Mouse (Mus musculus) midbrain, embryonic 10.5 days (tissue): Measurements from ENCODE around the gene Tgfb1. TPM values are rescaled to one million over a fixed set of nuclear protein-coding genes. Genes with fewer than 3 reads are reported as not detected.

Source experiments
- DNase-seq: peaks from one replicate; pipeline ENCODE4 v3.0.0-alpha.2; 2017; ENCODE audit warnings: low spot score
- H3K27ac ChIP-seq: fragments of 300-500 bp; sonication (generic); replicated peaks from 2 replicates; pipeline ENCODE4 v1.5.1; 2016; ENCODE audit warnings: mild to moderate bottlenecking
- H3K27me3 ChIP-seq: fragments of 300-500 bp; sonication (generic); 2 replicates; pipeline ENCODE4 v1.6.1; 2016; ENCODE audit warnings: low read depth, mild to moderate bottlenecking; ENCODE audit not compliant: poor library complexity, severe bottlenecking
- H3K36me3 ChIP-seq: fragments of 300-500 bp; sonication (generic); 2 replicates; pipeline ENCODE4 v1.6.1; 2016; ENCODE audit warnings: mild to moderate bottlenecking, moderate library complexity
- H3K4me1 ChIP-seq: fragments of 300-500 bp; sonication (generic); 2 replicates; pipeline ENCODE4 v1.6.1; 2016
- H3K4me3 ChIP-seq: fragments of 300-500 bp; sonication (generic); 2 replicates; pipeline ENCODE4 v1.5.1; 2016; ENCODE audit warnings: mild to moderate bottlenecking, moderate library complexity
- H3K9me3 ChIP-seq: fragments of 300-500 bp; sonication (generic); replicated peaks from 2 replicates; pipeline ENCODE4 v1.6.1; 2016; ENCODE audit warnings: mild to moderate bottlenecking
- WGBS: fragments of 180-500 bp; shearing (Covaris S2); methylation state at CpG from one replicate; pipeline ENCODE4 v1.1.7; 2016; 5-methylcytosine and 5-hydroxymethylcytosine counted together
- polyA plus RNA-seq: library from polyadenylated mRNA; unstranded; fragments of >200 nt; fragmentation: Nextera tagmentation; extraction: Ambion mirVana; gene quantifications from 2 replicates; pipeline ENCODE4 v1.2.1, GENCODE M21; 2016

Tgfb1 gene
- polyA plus RNA-seq, 1 experiment from 2014 or later = 0.98 TPM

DNA sequence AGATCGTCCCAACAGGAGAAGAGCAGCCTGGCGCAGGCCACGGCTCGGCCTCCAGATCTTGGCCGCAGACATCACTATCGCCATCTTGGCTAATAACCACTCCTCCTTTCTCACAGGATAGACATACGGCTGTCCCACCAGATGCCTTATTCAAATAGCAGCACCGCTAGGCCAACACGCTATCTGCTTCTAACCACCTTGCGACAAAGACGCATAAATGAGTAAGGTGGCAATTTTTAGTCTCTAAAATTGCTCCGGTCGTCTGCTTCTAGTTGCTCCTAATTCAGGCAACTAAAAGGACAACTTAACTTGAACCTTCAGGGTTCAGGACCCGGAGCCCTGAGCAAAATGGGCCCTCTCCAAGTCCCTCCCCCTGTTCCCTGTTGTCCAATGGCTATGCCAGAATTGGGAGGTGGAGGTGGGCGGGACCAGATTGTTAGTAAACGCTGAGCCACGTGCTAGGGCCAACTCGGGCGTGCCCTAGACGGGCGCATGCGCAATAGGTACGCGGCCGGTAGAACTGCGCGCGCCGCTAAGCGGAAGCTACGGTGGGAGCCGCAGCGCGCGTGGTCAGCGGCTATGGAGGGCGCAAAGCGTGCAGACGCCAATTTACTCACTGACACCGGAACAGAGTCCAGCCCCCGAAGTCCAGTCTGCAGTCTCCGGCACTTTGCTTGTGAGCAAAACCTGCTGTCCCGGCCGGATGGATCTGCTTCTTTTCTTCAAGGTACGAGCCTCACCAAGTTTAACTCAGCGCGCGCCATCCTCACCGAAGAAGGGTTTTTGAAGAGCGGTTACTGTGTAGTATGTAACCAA, 27.9 kb upstream of the Tgfb1 start, which contains the start of the genes Bckdha and Exosc5:
TSS of gene Bckdha (minus strand) at position 325 of the 816 bp plus-strand sequence.
TSS of gene Exosc5 (plus strand) at position 508 of the 816 bp plus-strand sequence.
- under 1% methylated on average over 50 of the region's 50 CpGs for WGBS
- DNase-seq = peak; percentile 99
- peaks cover 26% of the 10 kb centered on the region for H3K36me3 ChIP-seq
- no peaks in the 10 kb centered on the region for H3K9me3 ChIP-seq
- peak within 1 kb of the TSS; percentile 95 for H3K27ac ChIP-seq
- H3K4me3 ChIP-seq = peak within 1 kb of the TSS; percentile 77
- peaks cover 25% of the 10 kb centered on the region for H3K4me1 ChIP-seq
- no peaks in the 10 kb centered on the region for H3K27me3 ChIP-seq

DNA sequence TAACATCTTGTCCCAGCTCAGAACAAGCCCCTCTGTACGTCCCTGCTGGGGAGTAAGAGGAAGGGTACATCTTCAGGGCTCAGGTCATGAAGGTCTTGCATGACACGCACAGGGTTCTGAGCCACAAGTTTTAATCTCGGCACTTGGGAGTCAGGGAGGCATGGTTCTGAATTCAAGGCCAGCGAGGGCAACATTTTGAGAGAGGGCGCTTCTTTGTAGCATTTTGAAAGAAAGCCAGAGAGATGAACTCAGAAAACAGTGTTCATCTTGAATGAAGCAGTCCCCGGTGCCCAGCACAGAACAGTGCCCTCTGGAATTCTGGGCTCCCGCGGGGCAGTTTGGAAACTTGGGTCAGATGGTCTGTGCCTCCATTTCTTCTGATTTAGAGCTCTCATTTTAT, 20.4 kb upstream of the Tgfb1 start:
- H3K27ac ChIP-seq = no peak overlapping the region
- H3K4me1 ChIP-seq = no peaks in the 10 kb centered on the region; the same call in 1 of the 2 replicates
- DNase-seq = no peak
- no peaks in the 10 kb centered on the region for H3K9me3 ChIP-seq
- H3K36me3 ChIP-seq = peaks cover 76% of the 10 kb centered on the region
- WGBS = 93% methylated on average over 8 of the region's 8 CpGs
- H3K4me3 ChIP-seq = no peak overlapping the region
- H3K27me3 ChIP-seq = no peaks in the 10 kb centered on the region

DNA sequence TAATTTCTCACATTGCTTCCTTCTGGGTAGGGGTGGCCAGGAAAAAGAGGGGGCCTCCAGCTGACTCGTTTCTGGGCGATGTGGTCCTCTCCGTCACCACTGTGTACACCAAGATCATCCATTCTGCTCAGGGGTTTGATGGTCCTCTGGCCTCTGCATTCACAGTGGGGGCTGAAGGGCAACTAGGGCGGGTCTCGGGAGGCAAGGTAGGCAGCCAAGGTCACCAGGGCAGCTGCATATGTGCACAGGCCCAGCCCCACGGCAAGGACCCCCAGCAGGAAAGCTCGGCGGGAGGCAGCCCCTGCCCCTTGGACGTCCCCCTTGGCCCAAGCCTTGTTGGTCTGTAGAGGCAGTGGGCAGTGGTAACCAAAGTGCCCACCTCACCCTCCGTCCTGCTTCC, 17.6 kb upstream of the Tgfb1 start:
- Histone ChIP-seq H3K9me3 (no peaks in the 10 kb centered on the region), H3K36me3 (peaks cover 52% of the 10 kb centered on the region), H3K27ac (no peak overlapping the region), H3K4me1 (no peaks in the 10 kb centered on the region), H3K4me3 (no peak overlapping the region), H3K27me3 (peaks cover 12% of the 10 kb centered on the region)
- no peak for DNase-seq
- 91% methylated on average over 10 of the region's 10 CpGs for WGBS

DNA sequence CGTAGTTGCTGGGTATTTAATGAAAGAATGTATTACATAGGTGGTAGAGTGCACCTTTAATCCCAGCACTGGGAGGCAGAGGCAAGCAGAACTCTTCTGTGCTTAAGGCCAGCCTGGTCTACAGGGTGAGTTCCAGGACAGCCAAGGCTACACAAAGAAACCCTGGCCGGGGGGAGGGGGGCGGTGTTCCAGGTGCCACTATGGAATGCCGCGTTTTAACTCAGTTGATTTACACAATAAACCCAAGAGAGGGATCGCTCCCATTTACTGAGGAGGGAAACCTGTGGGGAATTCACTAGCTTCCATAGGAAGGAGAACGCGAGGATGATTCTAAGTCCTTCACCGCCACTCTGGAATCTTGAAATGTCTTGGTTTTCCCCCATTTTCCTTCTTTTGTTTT, 17.2 kb upstream of the Tgfb1 start:
- DNase-seq = no peak
- Histone ChIP-seq H3K27ac (no peak overlapping the region), H3K4me1 (peaks cover 3% of the 10 kb centered on the region), H3K4me3 (no peak overlapping the region), H3K36me3 (peaks cover 47% of the 10 kb centered on the region), H3K9me3 (no peaks in the 10 kb centered on the region), H3K27me3 (peaks cover 16% of the 10 kb centered on the region)
- WGBS = 77% methylated on average over 9 of the region's 9 CpGs

DNA sequence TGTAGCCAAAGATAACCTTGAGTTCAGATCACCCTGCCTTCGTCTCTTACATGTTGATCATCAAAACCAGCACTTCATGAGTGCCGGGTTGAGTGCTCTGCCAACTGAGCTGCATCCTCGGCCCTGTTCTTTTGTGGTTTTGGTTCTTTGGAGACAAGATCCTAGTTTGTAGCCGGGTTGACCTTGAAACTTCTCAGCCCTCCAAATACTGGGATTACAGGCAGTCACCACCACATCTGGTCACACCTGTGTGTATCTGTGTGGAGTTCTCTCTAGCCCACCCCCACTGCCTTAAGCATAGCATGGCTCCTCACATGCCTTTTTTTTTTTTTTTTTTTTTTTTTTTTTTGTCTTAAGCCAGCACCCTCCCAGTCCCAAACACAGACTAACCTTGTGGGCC, 16.7 kb upstream of the Tgfb1 start:
- DNase-seq = no peak
- no peaks in the 10 kb centered on the region for H3K9me3 ChIP-seq
- H3K27ac ChIP-seq = no peak overlapping the region
- no peak overlapping the region for H3K4me3 ChIP-seq
- H3K27me3 ChIP-seq = peaks cover 21% of the 10 kb centered on the region
- WGBS = 92% methylated on average over 4 of the region's 4 CpGs
- H3K4me1 ChIP-seq = peaks cover 8% of the 10 kb centered on the region
- H3K36me3 ChIP-seq = peaks cover 43% of the 10 kb centered on the region

DNA sequence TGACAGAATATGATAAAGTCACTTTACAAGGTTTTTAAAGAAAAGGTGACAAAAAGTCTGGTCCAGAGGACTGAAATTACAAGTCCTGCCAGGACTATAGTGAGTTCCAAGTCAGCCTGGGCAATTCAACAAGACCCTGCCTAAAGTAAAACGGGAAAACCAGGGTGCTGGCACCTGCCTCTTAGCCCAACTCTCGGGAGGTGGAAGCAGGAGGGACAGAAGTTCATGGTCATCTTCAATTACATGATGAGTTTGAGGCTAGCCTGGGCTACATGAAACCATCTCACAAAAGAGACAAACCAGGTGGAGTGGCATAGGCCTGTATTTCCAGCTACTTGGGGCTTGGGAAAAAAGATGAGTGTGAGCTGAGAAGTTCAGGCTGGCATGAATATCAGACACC, 15.1 kb upstream of the Tgfb1 start:
- no peak for DNase-seq
- Histone ChIP-seq H3K27me3 (peaks cover 37% of the 10 kb centered on the region), H3K4me3 (no peak overlapping the region), H3K4me1 (peaks cover 10% of the 10 kb centered on the region), H3K27ac (no peak overlapping the region), H3K9me3 (no peaks in the 10 kb centered on the region), H3K36me3 (peaks cover 27% of the 10 kb centered on the region)
- WGBS = 74% methylated on average over 2 of the region's 2 CpGs

DNA sequence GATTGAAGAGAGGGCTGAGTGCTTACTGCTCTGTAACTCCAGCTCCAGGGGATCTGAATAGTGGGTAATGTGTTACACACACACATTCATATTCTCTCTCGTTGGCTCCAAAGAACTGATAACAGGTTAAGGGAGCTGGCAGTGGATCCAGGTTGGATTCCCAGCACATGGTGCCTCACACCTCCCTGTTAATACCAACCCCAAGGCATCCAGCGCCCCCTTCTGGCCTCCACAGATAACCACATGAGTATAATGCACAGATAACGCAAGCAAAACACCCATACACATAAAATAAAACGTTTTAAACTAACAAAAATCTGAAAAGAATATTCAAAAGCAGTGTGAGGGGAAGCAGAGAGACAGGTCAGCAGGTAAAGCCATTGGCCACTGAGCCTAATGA, 14.4 kb upstream of the Tgfb1 start:
- DNase-seq = no peak
- H3K4me3 ChIP-seq = no peak overlapping the region
- WGBS = 58% methylated on average over 4 of the region's 4 CpGs

DNA sequence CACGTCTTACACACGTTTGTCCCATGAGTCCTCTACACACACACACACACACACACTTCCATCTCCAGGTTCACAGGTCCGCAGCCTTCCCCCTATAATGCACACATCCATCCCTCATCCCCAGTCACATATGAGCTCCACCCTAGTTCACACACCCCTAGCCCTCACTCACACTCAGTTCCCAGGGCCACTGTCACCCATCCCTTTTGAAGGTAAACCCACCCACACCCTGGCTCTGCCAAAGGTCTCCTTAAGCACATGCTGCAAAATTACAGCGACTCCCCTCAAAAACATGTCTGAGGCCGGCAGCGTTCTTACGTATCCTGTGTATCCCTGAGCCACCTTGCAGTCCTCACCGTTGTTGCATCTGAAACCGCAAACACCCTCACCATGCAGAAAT, 12.5 kb upstream of the Tgfb1 start:
- H3K4me3 ChIP-seq = peak overlapping the region; percentile 46
- H3K36me3 ChIP-seq = peaks cover under 1% of the 10 kb centered on the region
- peaks cover 10% of the 10 kb centered on the region for H3K4me1 ChIP-seq
- no peak overlapping the region for H3K27ac ChIP-seq
- no peaks in the 10 kb centered on the region for H3K9me3 ChIP-seq
- 28% methylated on average over 9 of the region's 9 CpGs for WGBS
- H3K27me3 ChIP-seq = peaks cover 55% of the 10 kb centered on the region
- no peak for DNase-seq

More for the DNA sequence above, 14.4 kb upstream of the Tgfb1 start:
- H3K4me1 ChIP-seq = peaks cover 10% of the 10 kb centered on the region
- peaks cover 42% of the 10 kb centered on the region for H3K27me3 ChIP-seq
- H3K27ac ChIP-seq = no peak overlapping the region
- no peaks in the 10 kb centered on the region for H3K9me3 ChIP-seq
- H3K36me3 ChIP-seq = peaks cover 19% of the 10 kb centered on the region

DNA sequence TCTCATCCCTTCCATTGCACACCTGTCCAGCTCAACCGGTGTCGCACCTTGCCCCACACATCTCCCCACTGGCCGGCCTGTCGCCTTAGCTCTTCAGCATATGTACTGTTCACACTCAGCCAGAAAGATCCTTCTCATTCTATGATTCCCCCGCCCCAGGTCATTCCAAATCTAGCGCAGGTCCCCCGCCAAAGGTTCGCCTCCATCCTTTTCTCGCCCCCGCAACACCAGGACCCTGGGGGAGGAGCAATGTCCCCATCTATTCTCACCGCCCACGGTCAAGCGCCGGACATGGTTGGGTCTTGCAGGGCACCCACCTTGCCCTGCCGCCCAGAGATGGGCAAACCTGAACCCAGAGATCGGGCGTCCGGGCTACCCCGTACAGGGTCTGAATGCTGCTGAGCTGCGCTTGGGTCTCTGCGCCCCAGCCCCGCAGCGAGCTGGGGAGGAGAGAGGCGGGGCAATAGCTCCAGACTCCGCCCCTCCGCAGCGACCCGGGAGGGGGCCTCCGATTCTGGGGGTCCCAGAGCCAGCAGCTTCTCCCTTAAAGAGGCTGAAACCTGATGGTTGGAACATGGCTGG, 12.0 kb upstream of the Tgfb1 start, which contains the start of gene Tmem91:
TSS of gene Tmem91 (minus strand) at position 448 of the 582 bp plus-strand sequence.
- peaks cover 10% of the 10 kb centered on the region for H3K4me1 ChIP-seq
- no peak for DNase-seq

DNA sequence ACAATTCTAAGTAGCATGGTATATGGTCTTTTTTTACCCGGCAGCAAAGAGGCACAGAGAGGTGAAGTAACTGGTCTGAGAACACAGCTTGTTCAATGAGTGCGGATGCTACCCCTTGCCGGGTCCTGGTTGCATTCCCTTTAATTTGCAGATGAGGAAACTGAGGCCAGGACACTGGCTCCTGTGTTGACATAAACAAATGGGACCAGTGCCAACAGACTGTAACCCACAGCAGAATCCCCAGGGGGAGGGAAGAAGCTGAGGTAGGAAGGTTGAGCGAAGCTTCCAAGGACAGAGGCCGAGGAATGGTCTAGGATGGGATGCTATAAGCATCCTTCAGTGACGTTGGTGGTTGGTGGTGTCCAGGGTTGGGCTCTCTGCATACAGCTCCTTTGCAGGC, 11.4 kb upstream of the Tgfb1 start:
- no peak overlapping the region for H3K27ac ChIP-seq
- no peaks in the 10 kb centered on the region for H3K9me3 ChIP-seq
- H3K27me3 ChIP-seq = peaks cover 60% of the 10 kb centered on the region
- peaks cover 15% of the 10 kb centered on the region for H3K4me1 ChIP-seq
- DNase-seq = no peak
- no peaks in the 10 kb centered on the region for H3K36me3 ChIP-seq
- H3K4me3 ChIP-seq = peak overlapping the region; percentile 46
- 44% methylated on average over 6 of the region's 6 CpGs for WGBS

More for the DNA sequence above, 12.0 kb upstream of the Tgfb1 start, which contains the start of gene Tmem91:
- H3K4me3 ChIP-seq = peak within 1 kb of the TSS; percentile 46
- no peaks in the 10 kb centered on the region for H3K9me3 ChIP-seq
- WGBS = 4% methylated on average over 26 of the region's 29 CpGs
- no peak within 1 kb of the TSS for H3K27ac ChIP-seq
- peaks cover 60% of the 10 kb centered on the region for H3K27me3 ChIP-seq
- no peaks in the 10 kb centered on the region for H3K36me3 ChIP-seq

DNA sequence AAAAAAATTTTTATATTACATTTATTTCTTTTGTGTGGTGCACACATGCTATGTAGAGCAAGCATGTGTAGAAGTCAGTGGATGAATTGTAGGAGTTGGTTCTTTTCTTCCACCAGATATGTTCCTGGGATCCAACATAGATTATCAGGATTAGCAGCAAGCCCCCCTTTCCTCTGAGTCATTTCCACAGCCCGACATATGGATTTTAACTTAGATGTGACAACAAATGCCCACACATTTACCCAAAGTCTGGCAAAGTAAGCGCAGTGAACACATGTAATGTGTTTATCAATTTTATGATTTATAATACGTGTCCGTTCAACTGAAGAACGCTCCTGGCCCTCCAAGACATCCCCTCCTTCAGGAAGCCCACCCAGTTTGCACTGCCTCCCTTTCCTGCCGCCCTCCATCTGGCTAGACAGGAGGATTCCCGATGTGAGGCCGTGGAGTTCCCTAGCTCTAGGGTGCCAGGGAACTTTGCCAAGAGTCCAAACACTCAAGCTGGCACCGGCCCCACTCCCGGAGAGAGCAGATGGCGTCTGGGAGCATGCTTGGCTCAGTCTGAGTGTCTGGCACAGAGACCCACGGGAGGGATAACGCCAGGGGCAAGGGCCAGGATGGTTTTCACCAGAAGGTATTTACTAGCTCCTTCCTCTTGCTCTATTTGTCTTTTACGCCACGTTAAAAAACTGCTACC, 10.6 kb upstream of the Tgfb1 start:
- Histone ChIP-seq H3K9me3 (no peaks in the 10 kb centered on the region), H3K27me3 (peaks cover 60% of the 10 kb centered on the region), H3K27ac (no peak overlapping the region), H3K4me1 (peaks cover 19% of the 10 kb centered on the region), H3K4me3 (no peak overlapping the region), H3K36me3 (no peaks in the 10 kb centered on the region)
- 84% methylated on average over 15 of the region's 15 CpGs for WGBS
- no peak for DNase-seq

DNA sequence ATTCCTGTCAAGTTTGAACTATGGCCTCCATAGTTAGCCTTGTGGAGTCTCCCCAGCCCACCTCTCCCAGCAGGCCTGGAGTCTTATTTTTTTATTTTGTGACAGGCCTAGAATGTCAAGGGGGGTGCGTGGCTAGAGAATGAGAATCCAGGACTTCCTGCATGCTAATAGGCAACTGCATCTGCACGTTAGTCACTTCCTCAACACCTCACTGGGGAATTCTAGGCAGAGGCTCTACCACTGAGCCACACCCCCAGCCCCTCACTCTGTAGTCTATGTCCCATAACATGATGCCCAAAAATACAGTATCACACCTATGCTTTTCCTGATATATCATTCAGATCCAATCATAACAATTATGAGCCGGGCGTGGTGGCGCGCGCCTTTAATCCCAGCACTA, 9.8 kb upstream of the Tgfb1 start:
- Histone ChIP-seq H3K4me3 (no peak overlapping the region), H3K27me3 (peaks cover 60% of the 10 kb centered on the region), H3K27ac (no peak overlapping the region), H3K4me1 (peaks cover 25% of the 10 kb centered on the region), H3K36me3 (no peaks in the 10 kb centered on the region), H3K9me3 (no peaks in the 10 kb centered on the region)
- no peak for DNase-seq
- 89% methylated on average over 7 of the region's 7 CpGs for WGBS
